Mouse (Mus musculus) Patski (cell line): ENCODE results near the gene Tff3. TPM values are rescaled to one million over a fixed set of nuclear protein-coding genes. Genes with fewer than 3 reads are reported as not detected.
A peak's percentile ranks its signal among the peaks of the same experiment; 100 is the strongest.

Experiments used
- ATAC-seq: fragments of 100-300 bp; one replicate; pipeline ENCODE4 v1.8.0; 2021
- CTCF ChIA-PET: fragments of 350-600 bp; sonication (Branson Sonifier 250); formaldehyde crosslinking; loops from one replicate; lab custom pipeline; 2022; ENCODE audit warnings: inconsistent platforms; lab: Charles Lee
- POLR2A ChIA-PET: fragments of 350-600 bp; sonication (Branson Sonifier 250); formaldehyde crosslinking; loops from one replicate; lab custom pipeline; 2022; ENCODE audit warnings: antibody characterized with exemption, inconsistent platforms; lab: Charles Lee
- DNase-seq: peaks from one replicate; pipeline ENCODE4 v3.0.0-alpha.2; 2011; ENCODE audit warnings: low read depth, low spot score
- H3K27me3 ChIP-seq: fragments of 371-371 bp; one replicate; pipeline ENCODE4 v1.5.1; 2021
- CTCF ChIP-seq: fragments of 100-300 bp; IDR thresholded peaks from one replicate; pipeline ENCODE4 v1.5.1; 2021
- in situ Hi-C: fragments of 300-500 bp; cut with MboI; formaldehyde crosslinking; loops from 3 replicates; pipeline ENCODE4 v1.11.1; 2018; ENCODE audit warnings: low pct_unique_long_range_greater_than_20kb, mixed read lengths
- polyA plus RNA-seq: library from polyadenylated mRNA; unstranded; gene quantifications from one replicate; pipeline ENCODE4 v1.2.3, GENCODE M21; 2021

Gene Tff3
- polyA plus RNA-seq, 1 experiment from 2014 or later, result not detected

DNA sequence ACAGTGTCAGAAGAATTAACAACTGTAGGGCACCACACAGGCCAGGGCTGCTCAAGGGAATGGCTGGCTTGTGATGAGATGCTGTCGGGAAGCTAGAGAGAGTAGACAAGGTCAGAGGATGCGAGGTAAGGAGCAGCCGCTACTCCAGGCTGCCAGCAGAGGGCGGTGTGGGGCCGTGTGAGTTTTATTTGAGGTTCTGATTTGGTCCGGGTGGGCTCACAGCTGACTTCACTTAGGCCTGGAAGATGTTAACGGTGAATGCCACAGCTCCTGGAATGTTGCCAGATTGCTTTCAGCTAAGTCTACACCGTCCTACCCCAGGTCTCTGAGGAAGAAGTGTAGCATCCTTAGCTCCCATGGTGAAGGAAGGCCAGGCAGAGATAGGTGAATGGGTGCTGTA is 7.5 kb downstream of the Tff3 start:
- in situ Hi-C loops, result loop anchor here (5.0 kb wide), 1 partner anchor 110 kb away; no protein-coding TSS in a partner anchor
- ATAC-seq, result no peak
- peak; percentile 76 for TF ChIP-seq CTCF

DNA sequence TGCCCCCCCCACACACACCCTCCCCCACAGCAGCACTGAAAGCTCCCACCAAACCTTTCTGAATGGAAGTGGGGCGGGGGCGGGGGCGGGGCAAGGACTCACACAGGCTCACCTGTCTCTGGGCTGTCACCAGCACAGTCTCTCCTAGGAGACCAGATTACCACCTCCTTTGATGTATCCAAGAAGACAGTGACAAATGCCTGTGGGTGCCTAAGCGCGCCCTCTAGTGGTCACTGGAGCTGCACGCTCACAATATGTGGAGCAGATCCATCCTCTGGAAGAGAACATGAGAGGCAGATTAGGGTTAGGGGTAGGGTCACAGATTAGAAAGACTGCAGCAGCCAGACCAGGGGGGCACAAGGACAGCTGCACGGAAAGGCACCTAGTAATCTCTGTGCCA is 10.0 kb downstream of the Tff3 start:
- ATAC-seq (no peak), DNase-seq (no peak)
- CTCF ChIA-PET, result interaction anchor here (0.8 to 1.1 kb wide), 2 partner anchors 13 to 30 kb away, joined by 4 to 6 read pairs; no protein-coding TSS in a partner anchor
- POLR2A ChIA-PET, result no interaction called here
- in situ Hi-C loops, result no loop called here
- peaks cover 18% of the 10 kb centered on the region for H3K27me3 ChIP-seq
- TF ChIP-seq CTCF, result no peak

More for the DNA sequence above, 7.5 kb downstream of the Tff3 start:
- no peak for DNase-seq
- peaks cover 7% of the 10 kb centered on the region for H3K27me3 ChIP-seq
- POLR2A ChIA-PET, result no interaction called here
- CTCF ChIA-PET, result interaction anchor here (1.0 kb wide), 2 partner anchors 10 to 37 kb away, joined by 3 read pairs; no protein-coding TSS in a partner anchor

DNA sequence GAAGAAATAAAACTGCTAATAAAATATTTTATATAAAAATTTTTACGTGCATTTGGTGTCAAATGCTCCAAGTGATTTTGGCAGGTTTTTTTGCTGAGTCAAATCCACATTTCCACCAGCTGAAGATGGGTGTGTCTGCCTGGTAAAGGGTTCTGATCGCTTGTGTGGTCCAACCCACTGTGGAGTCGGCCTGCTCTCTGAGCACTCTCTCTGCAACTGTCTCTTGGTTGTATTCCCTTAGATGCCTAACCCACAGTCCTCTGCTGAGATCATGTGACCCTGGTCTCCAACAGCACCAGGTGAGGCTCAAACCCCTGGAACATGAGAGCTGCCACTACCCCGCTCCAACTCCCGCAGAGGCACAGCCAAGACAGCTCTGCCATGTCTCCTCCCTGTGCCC is 11.5 kb downstream of the Tff3 start:
- ATAC-seq (no peak), DNase-seq (no peak)
- peaks cover 28% of the 10 kb centered on the region for H3K27me3 ChIP-seq
- in situ Hi-C loops, result no loop called here
- POLR2A ChIA-PET, result no interaction called here
- no peak for TF ChIP-seq CTCF
- CTCF ChIA-PET, result interaction anchor here (1.4 kb wide), 1 partner anchor 74 kb away, joined by 3 read pairs; no protein-coding TSS in a partner anchor

DNA sequence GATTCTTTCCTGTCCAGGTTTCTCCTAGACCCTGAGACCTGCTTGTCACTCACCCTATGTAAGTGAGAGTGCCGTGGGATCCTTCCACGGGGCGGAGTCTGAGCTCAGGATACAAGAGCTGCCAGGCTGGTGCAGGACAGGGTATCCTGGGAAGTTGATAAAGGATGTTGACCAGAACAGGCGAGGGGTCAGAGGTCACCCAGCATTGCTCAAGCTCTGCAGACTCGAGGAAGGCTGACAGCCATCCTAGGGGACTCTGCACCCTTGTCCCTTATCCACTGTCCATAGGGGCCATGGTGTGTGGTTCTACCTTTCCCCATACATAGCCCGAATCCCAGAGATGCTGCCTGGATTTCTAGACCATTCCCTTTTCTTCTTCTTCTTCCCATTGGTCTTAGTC is 13.4 kb downstream of the Tff3 start:
- in situ Hi-C loops, result no loop called here
- H3K27me3 ChIP-seq, result peaks cover 21% of the 10 kb centered on the region
- no peak for TF ChIP-seq CTCF
- ChIA-PET CTCF (no interaction called here), POLR2A (no interaction called here)
- ATAC-seq (no peak), DNase-seq (no peak)

DNA sequence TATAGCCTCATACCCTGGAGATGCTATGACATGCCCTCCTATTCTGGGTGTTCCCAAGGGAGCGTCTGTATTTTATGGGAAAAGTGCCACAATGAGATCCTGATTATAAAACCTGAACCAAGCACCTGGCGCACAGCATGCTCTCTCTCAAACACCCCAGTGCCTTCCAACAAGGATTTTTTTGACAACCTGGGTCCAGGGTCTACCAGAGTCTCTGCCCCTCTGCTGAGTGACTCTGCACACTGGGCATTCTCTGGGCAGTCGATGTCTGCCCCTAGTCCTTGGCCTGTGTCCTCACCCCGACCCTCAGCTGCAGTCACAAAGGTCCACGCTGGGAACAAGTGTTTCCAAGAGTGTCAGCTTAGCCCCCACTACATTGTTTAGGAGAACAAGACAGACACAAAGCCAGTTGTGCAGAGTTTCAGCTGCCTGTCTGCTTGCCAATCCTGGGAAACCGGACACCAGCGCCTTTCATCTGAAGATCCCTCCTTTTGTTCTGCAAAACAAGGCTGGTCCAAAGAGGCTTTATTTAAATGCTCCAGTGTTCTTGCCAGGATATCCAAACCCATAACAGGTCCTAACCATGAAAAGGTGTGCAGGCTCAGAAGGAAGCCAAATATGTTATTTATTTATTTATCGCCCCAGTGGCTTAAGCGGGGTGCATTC is 16.1 kb downstream of the Tff3 start:
- DNase-seq (no peak), ATAC-seq (no peak)
- peaks cover 21% of the 10 kb centered on the region for H3K27me3 ChIP-seq
- TF ChIP-seq CTCF, result no peak
- ChIA-PET CTCF (no interaction called here), POLR2A (no interaction called here)
- in situ Hi-C loops, result no loop called here

DNA sequence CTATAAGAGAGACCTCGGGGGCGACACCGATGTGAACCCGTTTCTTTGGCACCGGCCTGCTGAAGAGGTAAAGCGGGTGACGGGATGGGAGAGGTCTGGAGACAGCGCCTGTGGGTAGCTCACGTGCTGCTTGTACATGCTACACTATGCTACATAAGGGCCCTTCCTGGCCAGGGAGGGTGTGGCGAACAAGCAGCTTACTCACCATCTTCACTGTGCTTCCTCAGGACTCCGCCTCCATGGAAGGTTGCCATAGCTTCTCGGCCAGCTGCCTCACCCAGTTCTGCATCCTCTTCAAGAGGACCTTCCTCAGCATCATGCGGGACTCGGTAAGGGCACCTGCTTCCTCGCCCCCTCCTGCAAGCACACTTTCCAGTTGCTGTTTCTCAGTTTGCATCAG is 21.1 kb downstream of the Tff3 start:
- CTCF ChIA-PET, result no interaction called here

DNA sequence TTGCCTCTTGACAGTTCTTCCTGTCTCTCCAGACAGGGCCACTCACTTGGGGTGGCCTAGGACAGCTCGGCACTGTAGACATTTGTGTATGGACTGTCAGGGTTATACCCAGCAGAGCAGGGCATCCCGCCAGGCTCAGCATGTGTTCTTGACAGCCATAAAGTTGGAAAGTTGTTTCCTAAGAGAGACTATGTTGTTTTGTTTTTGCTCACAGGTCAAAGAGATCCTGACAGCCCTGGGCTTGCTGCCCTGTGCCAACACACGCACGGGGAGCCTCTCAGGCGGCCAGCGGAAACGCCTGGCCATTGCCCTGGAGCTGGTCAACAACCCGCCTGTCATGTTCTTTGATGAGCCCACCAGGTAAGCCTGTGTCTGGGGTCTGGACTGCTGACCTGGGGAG is 25.6 kb downstream of the Tff3 start:
- ATAC-seq (no peak), DNase-seq (no peak)
- in situ Hi-C loops, result no loop called here
- CTCF ChIA-PET, result no interaction called here
- no peak for TF ChIP-seq CTCF
- peaks cover 9% of the 10 kb centered on the region for H3K27me3 ChIP-seq
- POLR2A ChIA-PET, result no interaction called here

More for the DNA sequence above, 21.1 kb downstream of the Tff3 start:
- ATAC-seq (no peak), DNase-seq (no peak)
- no peak for TF ChIP-seq CTCF
- POLR2A ChIA-PET, result no interaction called here
- H3K27me3 ChIP-seq, result peaks cover 10% of the 10 kb centered on the region
- in situ Hi-C loops, result no loop called here

DNA sequence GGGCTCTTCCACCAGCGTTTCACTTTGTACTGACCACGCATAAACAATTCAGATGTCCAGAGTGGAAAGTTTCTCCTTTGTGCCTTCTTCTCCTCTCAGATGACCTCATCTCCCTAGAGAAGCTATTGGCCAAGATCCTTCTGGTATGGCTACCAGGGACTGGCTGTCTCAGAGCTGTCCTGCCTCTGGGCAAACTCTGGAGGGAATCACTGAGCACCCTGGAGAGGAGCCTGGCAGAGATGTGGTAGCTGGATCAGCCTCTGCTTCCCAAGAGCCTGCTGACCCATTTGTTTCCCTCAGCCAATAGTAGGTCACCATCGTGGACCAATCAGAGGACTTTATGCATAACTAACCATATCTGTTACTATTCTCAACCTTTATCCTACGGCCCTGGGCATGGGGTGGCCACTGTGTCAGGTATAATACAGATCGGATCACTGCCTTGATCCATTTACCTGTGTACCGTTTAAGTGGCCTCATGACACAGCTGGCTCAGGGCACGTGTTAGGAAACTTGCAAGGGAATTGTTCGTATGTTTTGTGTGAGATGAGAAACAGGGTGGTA is 26.4 kb downstream of the Tff3 start:
- TF ChIP-seq CTCF, result no peak
- CTCF ChIA-PET, result interaction anchor here (0.7 kb wide), 1 partner anchor 37 kb away, joined by 3 read pairs; no protein-coding TSS in a partner anchor

DNA sequence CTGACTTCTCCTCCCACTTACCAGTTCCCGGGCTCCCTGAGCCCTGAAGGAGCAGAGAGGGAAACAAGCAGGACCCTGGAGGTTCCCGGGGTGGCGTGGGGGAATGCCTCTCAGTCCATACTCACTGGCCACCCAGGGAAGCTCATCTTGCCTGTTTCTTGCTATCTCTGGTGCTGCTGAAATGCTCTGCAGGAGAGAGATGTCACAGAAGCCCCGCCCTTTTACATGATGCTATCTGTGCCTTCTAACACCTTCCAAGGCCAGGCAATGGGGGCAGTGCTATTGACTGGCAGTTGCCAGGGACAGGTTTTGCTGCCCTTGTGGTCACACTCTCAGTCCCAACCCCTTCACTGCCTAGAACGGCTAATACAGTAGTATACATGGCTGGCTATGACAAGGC is 30.7 kb downstream of the Tff3 start:
- ATAC-seq, result no peak
- CTCF ChIA-PET, result no interaction called here
- TF ChIP-seq CTCF, result no peak
- peaks cover 3% of the 10 kb centered on the region for H3K27me3 ChIP-seq
- DNase-seq, result no peak
- POLR2A ChIA-PET, result no interaction called here
- in situ Hi-C loops, result no loop called here

More for the DNA sequence above, 26.4 kb downstream of the Tff3 start:
- ATAC-seq, result no peak
- in situ Hi-C loops, result no loop called here
- H3K27me3 ChIP-seq, result peaks cover 9% of the 10 kb centered on the region
- POLR2A ChIA-PET, result no interaction called here
- DNase-seq, result no peak

DNA sequence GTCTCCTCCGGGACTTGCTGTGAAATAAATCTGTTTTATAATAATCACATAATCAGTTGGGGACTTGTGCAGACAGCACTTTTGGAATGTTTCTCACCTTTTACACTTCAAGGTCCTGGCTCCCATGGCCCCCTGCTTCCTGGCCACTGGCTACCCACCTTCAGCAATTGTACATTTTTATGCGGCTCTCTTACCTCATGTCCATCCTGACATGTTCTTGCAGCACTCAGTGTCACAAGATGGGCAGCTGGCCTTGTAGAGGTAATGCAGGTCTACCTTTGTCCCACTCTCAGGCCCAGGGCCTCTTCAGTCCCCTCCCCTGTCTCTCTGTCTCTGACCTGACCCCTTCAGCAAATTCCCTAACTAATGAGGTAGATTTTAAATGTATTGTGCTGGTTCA is 32.6 kb downstream of the Tff3 start:
- ChIA-PET CTCF (no interaction called here), POLR2A (no interaction called here)
- H3K27me3 ChIP-seq, result no peaks in the 10 kb centered on the region
- ATAC-seq, result no peak
- no peak for TF ChIP-seq CTCF
- DNase-seq, result no peak
- in situ Hi-C loops, result no loop called here

DNA sequence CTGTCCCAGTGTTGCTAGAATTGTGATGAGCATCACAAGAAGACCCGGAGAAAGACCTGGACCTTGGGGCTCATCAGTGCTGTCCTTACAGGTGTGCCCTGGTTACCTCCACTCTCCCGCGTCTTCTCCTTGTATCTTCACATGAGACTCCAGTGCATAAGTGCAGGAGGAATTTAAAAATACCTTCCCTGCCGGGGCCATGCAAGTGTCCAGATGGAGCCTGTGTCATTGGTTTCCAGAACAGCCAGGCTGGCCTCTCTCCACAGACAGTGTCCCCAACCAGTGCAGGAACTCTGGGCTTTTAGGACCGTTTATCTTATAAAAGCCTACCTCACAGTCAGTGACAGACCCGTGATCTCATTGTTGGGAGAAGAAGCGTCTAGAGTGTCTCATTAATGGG is 33.9 kb downstream of the Tff3 start:
- ChIA-PET POLR2A (no interaction called here), CTCF (no interaction called here)
- DNase-seq (no peak), ATAC-seq (no peak)
- in situ Hi-C loops, result no loop called here
- H3K27me3 ChIP-seq, result no peaks in the 10 kb centered on the region
- TF ChIP-seq CTCF, result no peak
